Mouse (Mus musculus): ENCODE data around the gene Gse1. TPM values are rescaled to one million over a fixed set of nuclear protein-coding genes. Genes with fewer than 3 reads are reported as not detected.
A peak's percentile ranks its signal among the peaks of the same experiment; 100 is the strongest.

Gene Gse1
- polyA plus RNA-seq, 1 experiment from 2014 or later, result 22.2 TPM

DNA sequence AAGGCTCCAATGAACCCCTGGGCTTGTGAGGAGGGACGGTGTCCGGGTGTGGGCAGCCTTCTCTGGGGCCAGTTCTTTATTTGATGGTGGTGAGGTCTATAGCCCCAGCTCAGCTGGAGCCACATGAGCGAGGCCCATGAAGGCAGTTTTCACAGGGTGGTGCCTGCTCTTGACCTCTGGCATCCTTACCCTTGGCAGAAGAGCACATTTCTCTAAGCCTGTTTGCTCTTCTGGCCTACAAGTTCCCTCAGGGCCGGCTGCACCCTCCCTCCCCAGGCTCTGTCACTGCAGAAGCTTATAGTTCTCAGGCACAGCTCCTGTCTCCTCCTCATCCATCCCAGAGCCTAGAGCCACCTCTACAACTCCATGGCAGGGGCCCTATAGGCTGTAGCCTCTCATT, 186.0 kb downstream of the Gse1 start:
- no peak overlapping the region for H3K27ac ChIP-seq (ENCODE audit: low read depth, low read length)
- peaks cover 59% of the 10 kb centered on the region for H3K4me1 ChIP-seq (replicated peaks; ENCODE audit: control insufficient read depth, insufficient read depth, low read length)
- no peaks in the 10 kb centered on the region for H3K36me3 ChIP-seq (ENCODE audit: control insufficient read depth, insufficient read depth, low read length)
- peaks cover 6% of the 10 kb centered on the region; the same call in 1 of the 2 replicates for H3K27me3 ChIP-seq (ENCODE audit: control insufficient read depth, insufficient read depth, low read length)
- ATAC-seq (replicated peaks; ENCODE audit: low FRiP score) (no peak), DNase-seq (ENCODE audit: low spot score) (no peak)
- no peaks in the 10 kb centered on the region for H3K9me3 ChIP-seq (ENCODE audit: control insufficient read depth, low read length)
- WGBS, result 84% methylated on average over 4 of the region's 4 CpGs
- H3K9ac ChIP-seq (ENCODE audit: low read length), result no peak overlapping the region
- no peak overlapping the region for H3K4me3 ChIP-seq (ENCODE audit: low read depth, low read length)
- H3K4me2 ChIP-seq (ENCODE audit: low read depth, low read length, severe bottlenecking), result no peak overlapping the region

DNA sequence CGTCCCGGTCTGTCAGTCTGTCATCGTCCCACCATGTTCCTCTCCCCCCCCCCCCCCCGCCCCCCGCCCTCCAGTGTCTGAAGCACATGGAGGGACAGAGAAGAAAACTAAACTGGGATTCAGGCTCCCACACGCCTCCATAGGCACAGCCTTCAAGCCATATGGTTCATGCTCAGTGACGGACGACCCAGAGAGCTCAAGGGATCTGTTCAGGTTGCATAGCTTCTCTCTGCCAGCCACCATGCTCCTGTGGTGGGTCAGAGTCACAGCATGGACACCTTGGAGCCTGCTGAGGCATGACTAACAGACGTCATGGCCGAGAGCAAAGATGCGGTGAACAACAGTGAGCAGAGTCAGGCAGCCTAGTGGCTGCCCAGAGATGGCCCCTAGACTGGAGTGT, 187.2 kb downstream of the Gse1 start:
- Histone ChIP-seq H3K4me3 (ENCODE audit: low read depth, low read length) (no peak overlapping the region), H3K4me1 (replicated peaks; ENCODE audit: control insufficient read depth, insufficient read depth, low read length) (peaks cover 54% of the 10 kb centered on the region), H3K9me3 (ENCODE audit: control insufficient read depth, low read length) (no peaks in the 10 kb centered on the region), H3K36me3 (ENCODE audit: control insufficient read depth, insufficient read depth, low read length) (no peaks in the 10 kb centered on the region), H3K27me3 (ENCODE audit: control insufficient read depth, insufficient read depth, low read length) (peaks cover 3% of the 10 kb centered on the region; the same call in 1 of the 2 replicates), H3K27ac (ENCODE audit: low read depth, low read length) (peak overlapping the region; percentile 98; the same call in 1 of the 2 replicates), H3K4me2 (ENCODE audit: low read depth, low read length, severe bottlenecking) (no peak overlapping the region), H3K9ac (ENCODE audit: low read length) (0 out of 2 replicates have a peak overlapping the region, but pooled peaks have one; percentile 16)
- 72% methylated on average over 9 of the region's 11 CpGs for WGBS
- DNase-seq (ENCODE audit: low spot score) (no peak), ATAC-seq (replicated peaks; ENCODE audit: low FRiP score) (no peak)

DNA sequence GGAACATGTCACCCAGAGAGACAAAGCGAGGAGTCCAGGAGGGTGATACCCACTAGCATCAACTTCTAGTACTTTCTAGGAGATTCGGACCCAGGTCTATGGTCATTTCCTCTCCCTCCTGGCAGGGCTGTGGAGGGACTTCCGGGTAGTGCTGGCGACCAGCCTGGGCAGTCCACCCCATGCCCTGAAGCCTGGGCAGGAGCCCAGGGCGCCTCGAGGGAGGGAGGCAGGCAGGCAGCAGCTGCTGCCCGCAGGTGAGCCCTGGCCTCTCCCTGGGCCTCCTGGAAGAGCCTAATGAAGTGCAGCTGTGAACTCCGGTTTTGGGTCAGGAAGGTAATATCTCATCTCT, 187.9 kb downstream of the Gse1 start:
- peak overlapping the region; percentile 58 for H3K9ac ChIP-seq (ENCODE audit: low read length)
- peaks cover 49% of the 10 kb centered on the region for H3K4me1 ChIP-seq (replicated peaks; ENCODE audit: control insufficient read depth, insufficient read depth, low read length)
- H3K4me3 ChIP-seq (ENCODE audit: low read depth, low read length), result no peak overlapping the region
- no peak for DNase-seq (ENCODE audit: low spot score)
- H3K27me3 ChIP-seq (ENCODE audit: control insufficient read depth, insufficient read depth, low read length), result no peaks in the 10 kb centered on the region
- 0 out of 2 replicates have a peak, but pooled peaks have one; percentile 6 for ATAC-seq (replicated peaks; ENCODE audit: low FRiP score)
- H3K4me2 ChIP-seq (ENCODE audit: low read depth, low read length, severe bottlenecking), result no peak overlapping the region
- H3K27ac ChIP-seq (ENCODE audit: low read depth, low read length), result peak overlapping the region; percentile 98
- no peaks in the 10 kb centered on the region for H3K36me3 ChIP-seq (ENCODE audit: control insufficient read depth, insufficient read depth, low read length)
- 46% methylated on average over 8 of the region's 8 CpGs for WGBS
- no peaks in the 10 kb centered on the region for H3K9me3 ChIP-seq (ENCODE audit: control insufficient read depth, low read length)

DNA sequence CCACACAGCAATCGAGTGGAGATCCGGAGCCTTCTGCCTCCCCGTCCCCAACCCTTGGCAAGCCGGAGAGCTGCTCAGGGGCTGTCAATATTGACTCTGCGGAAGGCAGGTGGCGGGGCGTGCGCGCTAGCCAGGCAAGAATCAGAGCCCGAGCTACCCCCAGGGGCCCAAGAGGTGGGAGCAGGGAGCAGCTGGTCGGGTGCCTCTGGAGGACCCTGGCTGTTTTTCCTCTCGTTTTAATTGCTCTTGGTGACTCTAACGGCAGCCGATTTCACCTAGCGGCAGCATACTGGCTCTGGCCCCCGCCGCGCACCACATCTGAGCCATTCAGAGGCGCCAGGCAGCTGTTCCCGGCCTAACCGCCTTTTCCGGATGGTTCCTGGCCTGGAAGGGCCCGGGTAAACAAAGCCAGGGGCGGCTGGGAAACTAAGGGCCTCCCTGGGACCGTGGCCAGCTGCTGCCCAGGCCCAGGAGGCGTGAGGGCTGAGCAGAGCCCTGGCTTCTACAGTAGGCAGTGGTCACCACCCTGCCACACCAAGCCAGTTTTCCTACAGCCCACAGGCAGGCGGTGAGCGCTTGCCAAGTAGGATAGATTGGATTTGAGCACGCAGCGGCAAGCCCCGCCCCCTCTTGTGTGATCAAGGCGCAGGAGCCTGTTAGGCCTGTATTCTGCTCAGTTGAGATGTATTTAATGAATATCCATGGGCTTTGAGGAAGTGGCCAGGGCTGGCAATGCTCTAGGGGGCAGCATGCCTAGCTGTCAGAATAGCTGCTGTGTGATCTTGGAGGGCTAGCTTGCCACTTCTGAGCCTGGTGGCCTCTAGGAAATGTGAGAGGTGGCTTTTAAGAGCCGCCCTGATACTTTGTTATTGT, 188.5 kb downstream of the Gse1 start:
- DNase-seq (ENCODE audit: low spot score) (peak; percentile 90), ATAC-seq (replicated peaks; ENCODE audit: low FRiP score) (peak; percentile 82)
- peak overlapping the region; percentile 58 for H3K9ac ChIP-seq (ENCODE audit: low read length)
- H3K9me3 ChIP-seq (ENCODE audit: control insufficient read depth, low read length), result no peaks in the 10 kb centered on the region
- peaks cover 48% of the 10 kb centered on the region for H3K4me1 ChIP-seq (replicated peaks; ENCODE audit: control insufficient read depth, insufficient read depth, low read length)
- H3K4me3 ChIP-seq (ENCODE audit: low read depth, low read length), result no peak overlapping the region
- 5% methylated on average over 33 of the region's 33 CpGs for WGBS
- no peaks in the 10 kb centered on the region for H3K27me3 ChIP-seq (ENCODE audit: control insufficient read depth, insufficient read depth, low read length)
- no peaks in the 10 kb centered on the region for H3K36me3 ChIP-seq (ENCODE audit: control insufficient read depth, insufficient read depth, low read length)
- H3K4me2 ChIP-seq (ENCODE audit: low read depth, low read length, severe bottlenecking), result peak overlapping the region; percentile 40; the same call in 1 of the 2 replicates
- peak overlapping the region; percentile 98 for H3K27ac ChIP-seq (ENCODE audit: low read depth, low read length)

DNA sequence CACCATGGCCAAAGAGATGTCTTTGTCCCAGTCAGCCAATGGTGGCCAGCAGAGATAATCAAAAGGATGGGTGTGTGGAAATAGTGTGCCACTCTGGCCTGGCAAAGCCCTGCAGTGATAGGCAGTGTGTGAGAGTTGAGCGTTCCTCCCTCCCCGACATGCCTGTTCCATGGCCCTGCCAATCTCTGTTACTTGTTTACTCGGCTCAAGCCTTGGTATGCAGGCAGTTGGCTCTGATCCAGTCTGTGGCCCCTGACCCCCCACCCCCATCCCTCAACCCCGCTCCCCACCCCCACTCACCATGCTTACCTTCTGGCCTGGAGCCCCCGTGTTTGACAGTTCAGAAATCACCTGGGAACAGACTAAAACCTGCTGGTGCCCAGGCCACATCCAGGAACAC, 189.9 kb downstream of the Gse1 start:
- Histone ChIP-seq H3K9ac (ENCODE audit: low read length) (0 out of 2 replicates have a peak overlapping the region, but pooled peaks have one; percentile 17), H3K27me3 (ENCODE audit: control insufficient read depth, insufficient read depth, low read length) (no peaks in the 10 kb centered on the region), H3K36me3 (ENCODE audit: control insufficient read depth, insufficient read depth, low read length) (no peaks in the 10 kb centered on the region), H3K4me3 (ENCODE audit: low read depth, low read length) (no peak overlapping the region), H3K27ac (ENCODE audit: low read depth, low read length) (0 out of 2 replicates have a peak overlapping the region, but pooled peaks have one; percentile 98), H3K4me2 (ENCODE audit: low read depth, low read length, severe bottlenecking) (no peak overlapping the region), H3K9me3 (ENCODE audit: control insufficient read depth, low read length) (no peaks in the 10 kb centered on the region), H3K4me1 (replicated peaks; ENCODE audit: control insufficient read depth, insufficient read depth, low read length) (peaks cover 50% of the 10 kb centered on the region)
- DNase-seq (ENCODE audit: low spot score) (no peak), ATAC-seq (replicated peaks; ENCODE audit: low FRiP score) (no peak)
- WGBS, result 82% methylated on average over 5 of the region's 5 CpGs

DNA sequence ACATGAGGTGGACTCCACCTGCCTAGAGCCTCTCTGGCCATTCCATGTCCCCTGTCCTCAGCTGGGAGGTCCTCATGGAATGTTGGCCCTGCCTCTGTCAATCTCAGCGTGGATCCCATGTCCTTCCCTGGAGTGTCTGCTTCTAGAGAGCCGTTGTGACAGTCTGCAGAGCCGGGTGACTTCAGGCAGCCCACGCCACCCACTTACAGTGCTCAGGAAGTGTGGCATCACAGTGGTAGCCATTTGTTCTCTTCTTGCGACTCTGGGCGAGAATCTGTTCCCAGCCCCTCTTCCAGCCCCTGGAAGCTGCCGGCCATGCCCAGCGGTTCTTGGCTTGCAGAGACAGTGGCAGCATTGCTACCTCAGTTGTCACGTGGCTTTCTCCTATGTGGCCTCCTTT, 191.4 kb downstream of the Gse1 start:
- Histone ChIP-seq H3K4me3 (ENCODE audit: low read depth, low read length) (no peak overlapping the region), H3K27me3 (ENCODE audit: control insufficient read depth, insufficient read depth, low read length) (no peaks in the 10 kb centered on the region), H3K4me2 (ENCODE audit: low read depth, low read length, severe bottlenecking) (no peak overlapping the region), H3K9ac (ENCODE audit: low read length) (no peak overlapping the region), H3K27ac (ENCODE audit: low read depth, low read length) (no peak overlapping the region), H3K36me3 (ENCODE audit: control insufficient read depth, insufficient read depth, low read length) (no peaks in the 10 kb centered on the region), H3K4me1 (replicated peaks; ENCODE audit: control insufficient read depth, insufficient read depth, low read length) (peaks cover 63% of the 10 kb centered on the region), H3K9me3 (ENCODE audit: control insufficient read depth, low read length) (no peaks in the 10 kb centered on the region)
- WGBS, result 87% methylated on average over 9 of the region's 9 CpGs
- DNase-seq (ENCODE audit: low spot score), result no peak
- ATAC-seq (replicated peaks; ENCODE audit: low FRiP score), result no peak

DNA sequence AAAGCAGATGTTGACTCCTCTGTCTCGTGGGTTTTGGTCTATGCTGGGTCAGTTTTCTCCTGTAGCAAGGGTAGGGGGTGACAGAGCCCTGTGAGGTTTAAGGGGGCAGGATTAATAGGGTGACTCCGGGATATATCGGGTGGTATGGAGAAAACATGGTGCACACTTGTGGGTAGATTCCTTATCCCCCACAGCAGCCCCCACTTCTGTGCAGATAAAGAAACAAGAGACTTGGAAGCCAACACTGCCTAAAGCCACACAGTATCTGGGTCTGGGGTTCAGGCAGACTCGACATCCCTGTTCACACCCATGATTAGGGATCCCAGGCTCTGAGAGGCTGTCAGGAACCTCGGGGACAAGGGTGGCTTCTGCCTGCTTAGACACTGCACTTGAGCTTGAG, 192.0 kb downstream of the Gse1 start:
- DNase-seq (ENCODE audit: low spot score) (no peak), ATAC-seq (replicated peaks; ENCODE audit: low FRiP score) (no peak)
- Histone ChIP-seq H3K27ac (ENCODE audit: low read depth, low read length) (no peak overlapping the region), H3K27me3 (ENCODE audit: control insufficient read depth, insufficient read depth, low read length) (no peaks in the 10 kb centered on the region), H3K4me3 (ENCODE audit: low read depth, low read length) (no peak overlapping the region), H3K9me3 (ENCODE audit: control insufficient read depth, low read length) (no peaks in the 10 kb centered on the region), H3K9ac (ENCODE audit: low read length) (no peak overlapping the region), H3K4me1 (replicated peaks; ENCODE audit: control insufficient read depth, insufficient read depth, low read length) (peaks cover 68% of the 10 kb centered on the region), H3K4me2 (ENCODE audit: low read depth, low read length, severe bottlenecking) (no peak overlapping the region), H3K36me3 (ENCODE audit: control insufficient read depth, insufficient read depth, low read length) (no peaks in the 10 kb centered on the region)
- WGBS, result 84% methylated on average over 5 of the region's 5 CpGs

DNA sequence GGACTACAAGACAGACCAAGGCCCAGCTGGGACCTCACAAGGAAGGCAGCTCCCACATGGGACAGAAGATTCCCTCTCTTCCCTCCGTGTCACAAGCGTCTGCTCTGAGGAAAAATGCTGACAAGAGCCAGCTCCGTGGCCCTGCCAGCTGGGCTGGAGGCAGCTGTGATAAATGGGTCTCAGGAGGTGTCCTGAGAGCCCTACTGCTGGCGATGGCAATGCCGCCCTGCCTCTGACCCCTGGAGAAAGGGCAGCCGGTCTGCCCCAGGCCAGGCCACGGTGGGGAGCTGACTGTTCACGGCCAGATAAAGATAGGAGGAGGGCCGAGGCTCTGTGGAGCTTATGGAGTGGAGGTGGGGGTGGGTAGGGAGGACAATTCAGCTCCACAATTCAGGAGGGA, 193.4 kb downstream of the Gse1 start:
- DNase-seq (ENCODE audit: low spot score) (no peak), ATAC-seq (replicated peaks; ENCODE audit: low FRiP score) (no peak)
- Histone ChIP-seq H3K27ac (ENCODE audit: low read depth, low read length) (peak overlapping the region; percentile 21; the same call in 1 of the 2 replicates), H3K9ac (ENCODE audit: low read length) (0 out of 2 replicates have a peak overlapping the region, but pooled peaks have one; percentile 4), H3K9me3 (ENCODE audit: control insufficient read depth, low read length) (no peaks in the 10 kb centered on the region), H3K4me1 (replicated peaks; ENCODE audit: control insufficient read depth, insufficient read depth, low read length) (peaks cover 69% of the 10 kb centered on the region), H3K27me3 (ENCODE audit: control insufficient read depth, insufficient read depth, low read length) (no peaks in the 10 kb centered on the region), H3K36me3 (ENCODE audit: control insufficient read depth, insufficient read depth, low read length) (no peaks in the 10 kb centered on the region), H3K4me3 (ENCODE audit: low read depth, low read length) (no peak overlapping the region), H3K4me2 (ENCODE audit: low read depth, low read length, severe bottlenecking) (no peak overlapping the region)
- WGBS, result 7% methylated on average over 9 of the region's 9 CpGs
